Mouse (Mus musculus) testis, adult 2 months (tissue): ENCODE measurements around the gene Gm30302. TPM values are rescaled to one million over a fixed set of nuclear protein-coding genes. Genes with fewer than 3 reads are reported as not detected.

Source experiments
- H3K27ac ChIP-seq: fragments of 200-500 bp; 2 replicates; pipeline ENCODE4 v1.5.1; 2012; ENCODE audit warnings: low read depth, low read length; ENCODE audit not compliant: control insufficient read depth, insufficient read depth
- H3K27me3 ChIP-seq: fragments of 200-500 bp; 2 replicates; pipeline ENCODE4 v1.6.1; 2012; ENCODE audit warnings: mild to moderate bottlenecking, low read length, moderate library complexity; ENCODE audit not compliant: control insufficient read depth, insufficient read depth
- H3K36me3 ChIP-seq: fragments of 200-500 bp; 2 replicates; pipeline ENCODE4 v1.6.1; 2012; ENCODE audit warnings: mild to moderate bottlenecking, low read length; ENCODE audit not compliant: control insufficient read depth, insufficient read depth
- H3K4me1 ChIP-seq: fragments of 200-500 bp; 2 replicates; pipeline ENCODE4 v1.6.1; 2012; ENCODE audit warnings: low read length; ENCODE audit not compliant: control insufficient read depth, insufficient read depth
- H3K4me3 ChIP-seq: fragments of 200-500 bp; 2 replicates; pipeline ENCODE4 v1.5.1; 2012; ENCODE audit warnings: low read depth, mild to moderate bottlenecking, low read length, moderate library complexity, mixed read lengths; ENCODE audit not compliant: control insufficient read depth
- CTCF ChIP-seq: fragments of 200-500 bp; IDR thresholded peaks from 2 replicates; pipeline ENCODE4 v1.5.1; 2012; ENCODE audit warnings: low read depth, mild to moderate bottlenecking, inconsistent platforms, low read length, moderate library complexity; ENCODE audit not compliant: control insufficient read depth, insufficient read depth, insufficient replicate concordance
- POLR2A ChIP-seq: fragments of 200-500 bp; IDR thresholded peaks from 2 replicates; pipeline ENCODE4 v1.6.1; 2012; ENCODE audit warnings: low read depth, mild to moderate bottlenecking, inconsistent platforms, low read length, moderate library complexity; ENCODE audit not compliant: control insufficient read depth
- polyA plus RNA-seq: library from polyadenylated mRNA; depleted of rRNA; stranded (reverse); fragments of >200 nt; gene quantifications from 2 replicates; pipeline ENCODE4 v1.2.3, GENCODE M21; 2012; rRNA removed

Gene Gm30302
- polyA plus RNA-seq = 19.3 and 19.7 TPM in 2 replicates

GRCm38 (mm10) chr13:49798901-49799300 lies at the start of gene Gm30302:
Gene Gm30302, minus strand, starts transcription at chr13:49799001.
- Histone ChIP-seq H3K27ac (no peak within 1 kb of the TSS), H3K36me3 (no peaks in the 10 kb centered on the region), H3K27me3 (no peaks in the 10 kb centered on the region), H3K4me1 (no peaks in the 10 kb centered on the region), H3K4me3 (no peak within 1 kb of the TSS)
- no peak for TF ChIP-seq POLR2A
- TF ChIP-seq CTCF = no peak

GRCm38 (mm10) chr13:49846751-49847150 lies 48.0 kb upstream of the Gm30302 start:
- TF ChIP-seq POLR2A (no peak), CTCF (no peak)
- Histone ChIP-seq H3K27ac (no peak overlapping the region), H3K27me3 (no peaks in the 10 kb centered on the region), H3K36me3 (peaks cover 1% of the 10 kb centered on the region), H3K4me3 (no peak overlapping the region), H3K4me1 (no peaks in the 10 kb centered on the region)

- Histone ChIP-seq H3K27me3 (no peaks in the 10 kb centered on the region), H3K4me3 (no peak overlapping the region), H3K27ac (no peak overlapping the region), H3K4me1 (no peaks in the 10 kb centered on the region), H3K36me3 (peaks cover 1% of the 10 kb centered on the region)
- TF ChIP-seq CTCF (no peak), POLR2A (no peak)
Measured at GRCm38 (mm10) chr13:49846141-49846540, 47.3 kb upstream of the Gm30302 start.

- H3K27me3 ChIP-seq = no peaks in the 10 kb centered on the region
- H3K27ac ChIP-seq = no peak overlapping the region
- TF ChIP-seq POLR2A = no peak
- no peak for TF ChIP-seq CTCF
- H3K36me3 ChIP-seq = peaks cover 1% of the 10 kb centered on the region
- no peaks in the 10 kb centered on the region for H3K4me1 ChIP-seq
- H3K4me3 ChIP-seq = no peak overlapping the region
Measured at GRCm38 (mm10) chr13:49845663-49846062, 46.9 kb upstream of the Gm30302 start.

- Histone ChIP-seq H3K27me3 (no peaks in the 10 kb centered on the region), H3K36me3 (peaks cover 1% of the 10 kb centered on the region), H3K4me1 (no peaks in the 10 kb centered on the region), H3K27ac (no peak overlapping the region), H3K4me3 (no peak overlapping the region)
- TF ChIP-seq POLR2A (no peak), CTCF (no peak)
Measured at GRCm38 (mm10) chr13:49844071-49844470, 45.3 kb upstream of the Gm30302 start.

- Histone ChIP-seq H3K27me3 (no peaks in the 10 kb centered on the region), H3K4me1 (no peaks in the 10 kb centered on the region), H3K36me3 (peaks cover 1% of the 10 kb centered on the region; the same call in 1 of the 2 replicates), H3K27ac (no peak overlapping the region), H3K4me3 (no peak overlapping the region)
- no peak for TF ChIP-seq POLR2A
- TF ChIP-seq CTCF = no peak
Measured at GRCm38 (mm10) chr13:49841186-49841585, 42.4 kb upstream of the Gm30302 start.

- H3K27me3 ChIP-seq = no peaks in the 10 kb centered on the region
- no peak overlapping the region for H3K27ac ChIP-seq
- no peak overlapping the region for H3K4me3 ChIP-seq
Measured at GRCm38 (mm10) chr13:49830355-49830754, 31.6 kb upstream of the Gm30302 start.

GRCm38 (mm10) chr13:49825300-49825699 lies 26.5 kb upstream of the Gm30302 start:
- Histone ChIP-seq H3K27me3 (no peaks in the 10 kb centered on the region), H3K4me1 (no peaks in the 10 kb centered on the region), H3K4me3 (no peak overlapping the region), H3K36me3 (peaks cover 3% of the 10 kb centered on the region), H3K27ac (no peak overlapping the region)
- no peak for TF ChIP-seq CTCF
- TF ChIP-seq POLR2A = no peak

More at GRCm38 (mm10) chr13:49830355-49830754, 31.6 kb upstream of the Gm30302 start:
- Histone ChIP-seq H3K4me1 (no peaks in the 10 kb centered on the region), H3K36me3 (peaks cover 1% of the 10 kb centered on the region)
- no peak for TF ChIP-seq POLR2A
- no peak for TF ChIP-seq CTCF
